Mouse (Mus musculus) kidney, adult 9 months (tissue): ENCODE results near the gene Cdk2ap2.

Source experiments
- DNase-seq: peaks from one replicate; pipeline ENCODE4 v3.0.0; 2022

Cdk2ap2 gene

GRCm38 (mm10) chr19:4142416-4143173, 45.6 kb downstream of the Cdk2ap2 start:
- DNase-seq = peak; percentile 51

- DNase-seq = no peak
These were observed 46.8 kb downstream of the Cdk2ap2 start, which contains the start of gene Cabp4 for GRCm38 (mm10) chr19:4143759-4144268. Cabp4 (minus strand) TSS chr19:4144033.

GRCm38 (mm10) chr19:4144550-4145498, 47.8 kb downstream of the Cdk2ap2 start:
- peak; percentile 49 for DNase-seq

- DNase-seq = peak; percentile 11
These were observed 49.0 kb downstream of the Cdk2ap2 start for GRCm38 (mm10) chr19:4145936-4146335.

DNA sequence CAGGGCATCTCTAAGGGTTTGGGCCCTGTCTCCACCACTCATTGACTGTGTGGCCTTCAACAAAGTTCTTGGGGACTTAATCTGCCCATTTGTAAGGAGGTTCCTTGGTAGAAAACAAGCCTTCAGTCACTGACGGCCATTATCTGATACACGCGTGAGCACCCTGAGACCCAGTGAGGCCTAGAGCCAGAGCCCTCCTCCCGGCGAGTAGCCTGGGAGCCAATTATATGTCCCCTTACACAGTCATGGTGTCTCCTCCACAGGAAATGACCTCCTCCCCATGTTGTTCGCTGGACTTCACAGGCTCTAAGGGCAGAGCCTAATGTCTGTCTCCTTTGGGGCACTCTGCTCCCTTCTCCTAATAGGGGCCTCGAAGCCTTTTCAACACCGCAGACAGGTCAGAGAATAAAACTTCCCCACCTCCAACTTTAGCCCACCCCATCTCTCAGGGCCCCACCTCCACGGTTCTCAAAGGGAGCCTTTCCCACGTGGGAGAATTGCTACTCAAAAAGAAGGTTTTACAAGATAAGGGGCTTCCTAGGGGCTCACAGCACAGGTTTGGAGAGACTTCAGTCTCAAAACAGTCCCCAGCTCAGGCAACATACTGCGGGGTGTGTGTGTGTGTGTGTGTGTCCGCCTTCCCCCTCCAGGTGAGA, 49.5 kb downstream of the Cdk2ap2 start:
- DNase-seq = no peak

GRCm38 (mm10) chr19:4147022-4147405, 50.0 kb downstream of the Cdk2ap2 start:
- DNase-seq = peak; percentile 33

GRCm38 (mm10) chr19:4147782-4148490, 51.0 kb downstream of the Cdk2ap2 start:
- no peak for DNase-seq

GRCm38 (mm10) chr19:4148491-4148806, 51.5 kb downstream of the Cdk2ap2 start, which contains the start of gene Coro1b:
Coro1b (plus strand) TSS chr19:4148619.
- peak; percentile 98 for DNase-seq
